Mouse (Mus musculus) G1E (cell line): ENCODE data around the gene E130308A19Rik.

Experiments used
- CTCF ChIP-seq: IDR thresholded peaks from 2 replicates; pipeline ENCODE4 v1.5.1; 2012; ENCODE audit warnings: low read depth, low read length, inconsistent platforms, mixed read lengths
- GATA1 ChIP-seq: IDR thresholded peaks from 2 replicates; pipeline ENCODE4 v1.6.1; 2012; ENCODE audit warnings: borderline replicate concordance, low read length, inconsistent platforms, mixed read lengths
- GATA2 ChIP-seq: IDR thresholded peaks from 2 replicates; pipeline ENCODE4 v1.6.1; 2012; ENCODE audit warnings: low read depth, low read length, inconsistent platforms, borderline replicate concordance
- POLR2AphosphoS5 ChIP-seq: IDR thresholded peaks from 2 replicates; pipeline ENCODE4 v1.6.1; 2012; ENCODE audit warnings: low read depth, low read length, inconsistent platforms; ENCODE audit not compliant: insufficient replicate concordance
- TAL1 ChIP-seq: conservative IDR thresholded peaks from 2 replicates; pipeline ENCODE4 v1.6.1; 2012; ENCODE audit warnings: low read depth, low read length, inconsistent platforms, mixed read lengths

GRCm38 (mm10) chr4:59587872-59588226 lies 38.2 kb upstream of the E130308A19Rik start:
- TF ChIP-seq GATA1: no peak
- TF ChIP-seq POLR2AphosphoS5: no peak
- TF ChIP-seq TAL1: no peak
- no peak for TF ChIP-seq CTCF
- no peak for TF ChIP-seq GATA2
